In genomic region chr12:103966761-103967160, GRCm38 (mm10) we compare ENCODE assay signal across 28 mouse cellular contexts. TPM values are rescaled to one million over a fixed set of nuclear protein-coding genes. Genes with fewer than 3 reads are reported as not detected.
A peak's percentile ranks its signal among the peaks of the same experiment; 100 is the strongest.
DNase-seq lines count a peak whose midpoint lies in the region; ATAC-seq lines count a peak whose summit lies in the region.
"Had no signal": no experiment of that assay in that cellular context is flagged by ENCODE, and none has a peak within 500 bp of the region (broad histone marks: within the 10 kb centered on the region; RNA-seq: fewer than 3 reads in every experiment).

No protein-coding gene starts in this region.

- H3K27me3 ChIP-seq in hindbrain, embryonic 12.5 days = no peaks in the 10 kb centered on the region
- H3K27me3 ChIP-seq in midbrain, embryonic 16.5 days (ENCODE audit: control insufficient read depth, insufficient read depth, low read depth, low read length) = no peaks in the 10 kb centered on the region
- H3K27me3 ChIP-seq: embryonic facial prominence, embryonic 13.5 days; embryonic facial prominence, embryonic 15.5 days; forebrain, embryonic 12.5 days; Patski had no signal

- H3K4me3 ChIP-seq in hindbrain, embryonic 12.5 days = no peak overlapping the region
- no peak overlapping the region for H3K4me3 ChIP-seq in midbrain, embryonic 16.5 days (ENCODE audit: low read depth, low read length)
- H3K4me3 ChIP-seq: embryonic facial prominence, embryonic 13.5 days; embryonic facial prominence, embryonic 15.5 days; erythroblast, embryonic 14.5 days; forebrain, embryonic 10.5 days; forebrain, embryonic 12.5 days had no signal

- H3K4me2 ChIP-seq in hindbrain, embryonic 12.5 days (replicated peaks) = no peak overlapping the region
- no peak overlapping the region for H3K4me2 ChIP-seq in midbrain, embryonic 16.5 days (ENCODE audit: low read length)
- H3K4me2 ChIP-seq: embryonic facial prominence, embryonic 13.5 days; embryonic facial prominence, embryonic 15.5 days; forebrain, embryonic 12.5 days had no signal

- no peaks in the 10 kb centered on the region for H3K36me3 ChIP-seq in hindbrain, embryonic 12.5 days
- no peaks in the 10 kb centered on the region for H3K36me3 ChIP-seq in midbrain, embryonic 16.5 days (ENCODE audit: control insufficient read depth, insufficient read depth, low read length)
- H3K36me3 ChIP-seq: embryonic facial prominence, embryonic 13.5 days; embryonic facial prominence, embryonic 15.5 days; forebrain, embryonic 10.5 days; forebrain, embryonic 12.5 days had no signal

- peak; percentile 0 for DNase-seq in 3T3-L1 (ENCODE audit: low read depth, low spot score)
- peak; percentile 1 for DNase-seq in ES-CJ7 (ENCODE audit: low read depth, low spot score)
- DNase-seq in R1 (ENCODE audit: low read depth, low spot score) = peak; percentile 0
- DNase-seq in right cerebral cortex, postnatal 25 days = no peak
- DNase-seq: adrenal gland, adult 8-10 months; adrenal gland, postnatal 25 days; B cell, adult 2 months; cerebellum, adult 11 months; cerebellum, adult 18-20 months; cerebellum, adult 8-10 months; cerebellum, adult 9-11 months; cerebellum, postnatal 14 days; cerebellum, postnatal 36 days; embryo, embryonic 11 days had no signal

- ATAC-seq in hindbrain, embryonic 12.5 days (ENCODE audit: low FRiP score) = no peak
- no peak for ATAC-seq in midbrain, embryonic 16.5 days
- ATAC-seq: CD4-positive, CD25-positive, alpha-beta regulatory T cell, adult 4 months; forebrain, embryonic 14.5 days; forebrain, embryonic 16.5 days; Patski had no signal

- H3K27ac ChIP-seq in hindbrain, embryonic 12.5 days = no peak overlapping the region
- H3K27ac ChIP-seq in midbrain, embryonic 16.5 days (ENCODE audit: low read length) = no peak overlapping the region
- H3K27ac ChIP-seq: embryonic facial prominence, embryonic 13.5 days; embryonic facial prominence, embryonic 15.5 days; forebrain, embryonic 10.5 days; forebrain, embryonic 12.5 days had no signal

- peaks cover 12% of the 10 kb centered on the region; the same call in 1 of the 2 replicates for H3K9me3 ChIP-seq in hindbrain, embryonic 12.5 days (replicated peaks)
- peaks cover 4% of the 10 kb centered on the region; the same call in 1 of the 2 replicates for H3K9me3 ChIP-seq in midbrain, embryonic 16.5 days (replicated peaks; ENCODE audit: control insufficient read depth, low read length, poor library complexity, severe bottlenecking)
- H3K9me3 ChIP-seq: embryonic facial prominence, embryonic 13.5 days; embryonic facial prominence, embryonic 15.5 days had no signal

- H3K4me1 ChIP-seq in hindbrain, embryonic 12.5 days = no peaks in the 10 kb centered on the region
- H3K4me1 ChIP-seq in midbrain, embryonic 16.5 days (ENCODE audit: control insufficient read depth, insufficient read depth, low read length) = no peaks in the 10 kb centered on the region
- H3K4me1 ChIP-seq: embryonic facial prominence, embryonic 13.5 days; embryonic facial prominence, embryonic 15.5 days; forebrain, embryonic 10.5 days; forebrain, embryonic 12.5 days had no signal

- H3K9ac ChIP-seq in hindbrain, embryonic 12.5 days = no peak overlapping the region
- no peak overlapping the region for H3K9ac ChIP-seq in midbrain, embryonic 16.5 days (ENCODE audit: low read depth, low read length)
- H3K9ac ChIP-seq: embryonic facial prominence, embryonic 13.5 days; embryonic facial prominence, embryonic 15.5 days; forebrain, embryonic 12.5 days had no signal

- 74% methylated on average over 3 of the region's 3 CpGs for WGBS in hindbrain, embryonic 12.5 days
- 74% methylated on average over 3 of the region's 3 CpGs for WGBS in midbrain, embryonic 16.5 days

RNA-seq across cellular contexts. Expression of gene Serpina1e, which starts 8.0 kb away (rescaled TPM):
- polyA plus RNA-seq in hindbrain, embryonic 12.5 days (2016; fragmentation: Nextera tagmentation; extraction: Ambion mirVana) = not detected in 2 replicates
- not detected in 2 replicates for polyA plus RNA-seq in midbrain, embryonic 16.5 days (2015; fragmentation: Nextera tagmentation; extraction: Ambion mirVana)
- polyA plus RNA-seq: CD4-positive, CD25-positive, alpha-beta regulatory T cell, adult 4 months; embryonic facial prominence, embryonic 11.5 days; embryonic facial prominence, embryonic 13.5 days; erythroblast, embryonic 14.5 days; forebrain, embryonic 10.5 days; forebrain, embryonic 12.5 days; forebrain, embryonic 14.5 days; forebrain, embryonic 16.5 days; frontal cortex, adult 2 months had no signal

RNA-seq across cellular contexts. Expression of gene Serpina11, which starts 23.0 kb away (rescaled TPM):
- polyA plus RNA-seq in hindbrain, embryonic 12.5 days (2016; fragmentation: Nextera tagmentation; extraction: Ambion mirVana) = not detected in 2 replicates
- polyA plus RNA-seq in midbrain, embryonic 16.5 days (2015; fragmentation: Nextera tagmentation; extraction: Ambion mirVana) = not detected in 2 replicates
- polyA plus RNA-seq: brain, embryonic 14.5 days; CD4-positive, CD25-positive, alpha-beta regulatory T cell, adult 4 months; embryonic facial prominence, embryonic 11.5 days; embryonic facial prominence, embryonic 13.5 days; embryonic facial prominence, embryonic 15.5 days; erythroblast, embryonic 14.5 days; forebrain, embryonic 10.5 days; forebrain, embryonic 12.5 days; forebrain, embryonic 14.5 days; forebrain, embryonic 16.5 days; frontal cortex, adult 2 months; Patski had no signal

RNA-seq across cellular contexts. Expression of gene Serpina9, which starts 46.8 kb away (rescaled TPM):
- polyA plus RNA-seq in hindbrain, embryonic 12.5 days (2016; fragmentation: Nextera tagmentation; extraction: Ambion mirVana) = 0.08 TPM in 1 of 2 replicates, not detected in the other
- 0.05 TPM in 1 of 2 replicates, not detected in the other for polyA plus RNA-seq in midbrain, embryonic 16.5 days (2015; fragmentation: Nextera tagmentation; extraction: Ambion mirVana)
- polyA plus RNA-seq: embryonic facial prominence, embryonic 11.5 days; erythroblast, embryonic 14.5 days; forebrain, embryonic 10.5 days; forebrain, embryonic 12.5 days; forebrain, embryonic 14.5 days; forebrain, embryonic 16.5 days had no signal
